Mouse (Mus musculus) lung, postnatal 0 days (tissue): ENCODE results near the gene Rbm39.

ENCODE experiments used
- CTCF ChIP-seq: IDR thresholded peaks from 2 replicates; pipeline ENCODE4 v1.5.1; 2016; ENCODE audit warnings: antibody characterized with exemption, mild to moderate bottlenecking
- EP300 ChIP-seq: IDR thresholded peaks from 2 replicates; pipeline ENCODE4 v1.6.1; 2016; ENCODE audit warnings: antibody characterized with exemption, mild to moderate bottlenecking, control low read depth

DNA sequence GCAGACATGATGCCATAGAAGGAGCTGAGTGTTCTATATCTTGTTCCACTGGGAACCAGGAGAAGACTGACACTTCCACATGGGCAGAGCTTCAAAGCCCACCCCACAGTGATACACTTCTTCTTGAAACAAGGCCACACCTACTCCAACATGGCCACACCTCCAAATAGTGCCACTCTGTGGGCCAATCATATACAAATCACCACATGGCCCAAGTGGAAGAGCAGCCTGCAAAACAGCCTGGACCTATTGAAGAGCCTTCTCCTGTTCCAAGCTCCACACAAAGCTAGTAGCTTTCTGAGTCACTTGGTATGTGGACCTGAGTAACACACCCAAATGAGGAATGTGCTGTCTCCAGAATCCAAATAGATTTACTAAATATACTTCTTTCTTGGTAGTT is 60.5 kb downstream of the Rbm39 start:
- TF ChIP-seq CTCF (no peak), EP300 (no peak)
